19 mouse cellular contexts compared by ENCODE assay signal in the genomic region with DNA sequence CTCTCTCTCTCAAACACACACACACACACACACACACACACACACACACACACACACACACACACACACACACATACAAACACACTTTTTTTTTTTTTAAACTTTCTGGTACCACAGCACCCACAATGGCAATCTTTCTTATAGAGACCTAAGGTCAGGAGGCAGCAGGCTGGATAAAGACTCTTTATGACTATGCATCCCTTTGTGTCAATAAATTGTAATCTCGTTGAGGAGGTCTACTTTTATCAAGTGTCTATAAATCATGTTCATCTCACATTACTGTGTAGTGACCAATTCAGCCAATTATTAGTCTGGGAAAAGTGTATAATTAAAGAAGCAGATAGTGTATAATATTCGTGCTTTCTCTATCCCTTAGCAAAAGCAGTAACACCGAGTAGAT.
"Had no signal": no experiment of that assay in that cellular context is flagged by ENCODE, and none has a peak within 500 bp of the region (broad histone marks: within the 10 kb centered on the region; RNA-seq: fewer than 3 reads in every experiment).

No protein-coding gene starts in this region.

- H3K9me3 ChIP-seq: liver, embryonic 13.5 days; liver, embryonic 15.5 days; lung, embryonic 15.5 days; megakaryocyte, embryonic 14.5 days; midbrain, embryonic 13.5 days; midbrain, embryonic 15.5 days; stomach, embryonic 15.5 days had no signal

- H3K4me1 ChIP-seq: liver, embryonic 13.5 days; liver, embryonic 15.5 days; lung, embryonic 15.5 days; megakaryocyte, embryonic 14.5 days; stomach, embryonic 15.5 days had no signal

- H3K27me3 ChIP-seq: liver, embryonic 13.5 days; liver, embryonic 15.5 days; lung, embryonic 15.5 days; megakaryocyte, embryonic 14.5 days; midbrain, embryonic 13.5 days; midbrain, embryonic 15.5 days; stomach, embryonic 15.5 days had no signal

- H3K4me3 ChIP-seq: liver, embryonic 13.5 days; liver, embryonic 15.5 days; lung, embryonic 15.5 days; megakaryocyte, embryonic 14.5 days; midbrain, embryonic 13.5 days; midbrain, embryonic 15.5 days; stomach, embryonic 15.5 days had no signal

- H3K36me3 ChIP-seq: liver, embryonic 13.5 days; liver, embryonic 15.5 days; lung, embryonic 15.5 days; midbrain, embryonic 13.5 days; midbrain, embryonic 15.5 days; stomach, embryonic 15.5 days had no signal

- H3K4me2 ChIP-seq: liver, embryonic 13.5 days; liver, embryonic 15.5 days; lung, embryonic 15.5 days; midbrain, embryonic 11.5 days; midbrain, embryonic 13.5 days; midbrain, embryonic 15.5 days; stomach, embryonic 15.5 days had no signal

- H3K27ac ChIP-seq: liver, embryonic 13.5 days; liver, embryonic 15.5 days; lung, embryonic 15.5 days; macrophage; midbrain, embryonic 13.5 days; midbrain, embryonic 15.5 days; stomach, embryonic 15.5 days; stomach, postnatal 0 days had no signal

- ATAC-seq: liver, postnatal 0 days; lung, postnatal 0 days; midbrain, embryonic 15.5 days had no signal

- DNase-seq: liver, embryonic 13.5 days; liver, postnatal 0 days; lung, adult 2 months; lung, postnatal 14 days; lung, postnatal 36 days; right cerebral cortex, postnatal 14 days; thymus, adult 2 months; thymus, postnatal 25 days; thymus, postnatal 4 days had no signal

- H3K9ac ChIP-seq: liver, embryonic 13.5 days; liver, embryonic 15.5 days; liver, postnatal 0 days; lung, embryonic 15.5 days; midbrain, embryonic 13.5 days; midbrain, embryonic 15.5 days; stomach, embryonic 15.5 days had no signal
